Comparison of ENCODE assay signal across 8 mouse cellular contexts in the genomic region with DNA sequence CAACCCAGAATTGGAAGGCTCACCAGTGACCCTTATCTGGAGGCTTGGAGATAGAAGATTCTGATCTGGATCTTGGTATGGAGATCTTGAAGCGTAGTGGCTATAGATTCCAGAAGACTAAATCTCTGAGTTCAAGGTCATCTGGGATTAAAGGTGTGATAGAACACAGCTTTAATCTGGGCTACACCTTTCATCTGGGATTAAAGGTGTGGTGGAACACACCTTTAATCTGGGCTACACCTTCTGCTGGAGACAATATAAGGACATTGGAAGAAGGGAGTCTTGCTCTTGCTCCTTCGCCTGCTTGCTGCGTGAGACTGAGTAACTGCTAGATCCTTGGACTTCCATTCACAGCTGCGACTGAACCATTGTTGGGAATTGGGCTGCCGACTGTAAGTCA. TPM values are rescaled to one million over a fixed set of nuclear protein-coding genes. Genes with fewer than 3 reads are reported as not detected.
DNase-seq lines count a peak whose midpoint lies in the region; ATAC-seq and TF ChIP-seq lines count a peak whose summit lies in the region.
"Not testable (repeated sequence)": the region's sequence is repeated elsewhere in the genome, so short reads cannot be mapped to it uniquely, and the experiment has no call there.

A gene (plus strand): TSS at position 301 of the 400 bp plus-strand sequence.

- not testable (repeated sequence) for DNase-seq in frontal cortex, adult 2 months (ENCODE audit: extremely low spot score in 1 of 2, low spot score in 1 of 2); kidney, adult 2 months; left cerebral cortex, postnatal 36 days (ENCODE audit: low spot score in 2 of 2); lung, postnatal 0 days (ENCODE audit: low spot score)

- H3K4me1 ChIP-seq in heart, embryonic 16.5 days (ENCODE audit: control insufficient read depth, insufficient read depth, low read length); kidney, adult 2 months (ENCODE audit: control insufficient read depth, insufficient read depth, low read length); lung, postnatal 0 days (ENCODE audit: insufficient read depth, low read depth, low read length); neural tube, embryonic 15.5 days: not testable (repeated sequence)

- H3K27me3 ChIP-seq in C2C12 (ENCODE audit: control insufficient read depth, insufficient read depth, insufficient read length); heart, embryonic 16.5 days (ENCODE audit: control insufficient read depth, insufficient read depth, low read length); kidney, adult 2 months (replicated peaks; ENCODE audit: control insufficient read depth, insufficient read depth, low read length); lung, postnatal 0 days (replicated peaks; ENCODE audit: insufficient read depth, low read length); neural tube, embryonic 15.5 days (replicated peaks): not testable (repeated sequence)

- H3K4me3 ChIP-seq in C2C12 (ENCODE audit: insufficient read depth, poor library complexity, severe bottlenecking); heart, embryonic 16.5 days (ENCODE audit: low read length); kidney, adult 2 months (ENCODE audit: insufficient read depth, low read depth, low read length); lung, postnatal 0 days (ENCODE audit: low read depth, low read length); neural tube, embryonic 15.5 days (replicated peaks): not testable (repeated sequence)

- not testable (repeated sequence) for H3K27ac ChIP-seq in heart, embryonic 16.5 days (ENCODE audit: low read length); kidney, adult 2 months (ENCODE audit: insufficient read depth, low read depth, low read length); lung, postnatal 0 days (ENCODE audit: low read length); neural tube, embryonic 15.5 days (replicated peaks)

- intact Hi-C loops in left cerebral cortex, postnatal 36 days (cut with DNase I), result not testable (repeated sequence)

- H3K79me3 ChIP-seq in C2C12 (ENCODE audit: low read depth), result not testable (repeated sequence)

- H3K9ac ChIP-seq in heart, embryonic 16.5 days (ENCODE audit: low read length); lung, postnatal 0 days (replicated peaks; ENCODE audit: low read depth); neural tube, embryonic 15.5 days (replicated peaks): not testable (repeated sequence)

- not testable (repeated sequence) for H3K36me3 ChIP-seq in C2C12 (ENCODE audit: control insufficient read depth, insufficient read depth); heart, embryonic 16.5 days (ENCODE audit: control insufficient read depth, insufficient read depth); kidney, adult 2 months (ENCODE audit: control insufficient read depth, insufficient read depth, low read length); lung, postnatal 0 days (ENCODE audit: insufficient read depth, low read length); neural tube, embryonic 15.5 days

- not testable (repeated sequence) for TF ChIP-seq CTCF in C2C12 (IDR thresholded peaks at IDR 0.05; ENCODE audit: control insufficient read depth, insufficient read depth, insufficient read length); kidney, adult 2 months (conservative IDR thresholded peaks at IDR 0.05; ENCODE audit: insufficient read depth, insufficient read length, low read depth, low read length); lung, postnatal 0 days (IDR thresholded peaks at IDR 0.05)

- H3K79me2 ChIP-seq in C2C12 (ENCODE audit: control insufficient read depth, insufficient read depth), result not testable (repeated sequence)

- TF ChIP-seq POLR2A in kidney, adult 2 months (IDR thresholded peaks at IDR 0.05; ENCODE audit: low read depth, low read length), result not testable (repeated sequence)

- 84% methylated on average over 2 of the region's 5 CpGs for WGBS in heart, embryonic 16.5 days
- 92% methylated on average over 3 of the region's 5 CpGs for WGBS in kidney, adult 2 months
- WGBS in lung, postnatal 0 days, result 97% methylated on average over 2 of the region's 5 CpGs
- WGBS in neural tube, embryonic 15.5 days, result 93% methylated on average over 2 of the region's 5 CpGs

- not testable (repeated sequence) for H3K9me3 ChIP-seq in heart, embryonic 16.5 days (replicated peaks; ENCODE audit: control insufficient read depth, low read length); lung, postnatal 0 days (ENCODE audit: low read length); neural tube, embryonic 15.5 days (replicated peaks)

- H3ac ChIP-seq in C2C12 (ENCODE audit: control insufficient read depth, insufficient read length, low read depth), result not testable (repeated sequence)

- TF ChIP-seq EP300 in lung, postnatal 0 days (IDR thresholded peaks at IDR 0.05), result not testable (repeated sequence)

- not testable (repeated sequence) for ATAC-seq in common myeloid progenitor, adult 5-6 weeks (replicated peaks; ENCODE audit: low read depth, poor library complexity, severe bottlenecking); heart, embryonic 16.5 days (replicated peaks; ENCODE audit: extremely low read depth, insufficient read depth, low FRiP score); lung, postnatal 0 days; neural tube, embryonic 15.5 days (ENCODE audit: low FRiP score)

- H3K4me2 ChIP-seq in heart, embryonic 16.5 days (ENCODE audit: low read depth, low read length); lung, postnatal 0 days (replicated peaks; ENCODE audit: low read depth, low read length); neural tube, embryonic 15.5 days: not testable (repeated sequence)

RNA-seq across cellular contexts. Expression of the gene that starts here (rescaled TPM):
- 11.9 TPM for polyA plus RNA-seq in C2C12 (2012; fragmentation: generic; extraction: Trizol)
- 15.2 and 29.1 TPM in 2 replicates for total RNA-seq in common myeloid progenitor, adult 5-6 weeks (2017)
- polyA plus RNA-seq in frontal cortex, adult 2 months (2012; rRNA removed), result 46.4 and 53.0 TPM in 2 replicates
- 16.7 and 20.0 TPM in 2 replicates for polyA plus RNA-seq in heart, embryonic 16.5 days (2015; fragmentation: Nextera tagmentation; extraction: Ambion mirVana)
- polyA plus RNA-seq in kidney, adult 2 months (2012; rRNA removed), result 10.2 and 13.0 TPM in 2 replicates
- 100 to 1,000 TPM in 1 of 2 experiments, 10 to 100 TPM in 1; 98.4 to 118 TPM for total RNA-seq in left cerebral cortex, postnatal 36 days (2021)
- polyA plus RNA-seq in lung, postnatal 0 days (2015; fragmentation: Nextera tagmentation; extraction: Ambion mirVana), result 18.1 and 20.0 TPM in 2 replicates
- polyA plus RNA-seq in neural tube, embryonic 15.5 days (2015; fragmentation: Nextera tagmentation; extraction: Ambion mirVana), result 30.9 and 32.3 TPM in 2 replicates
